Mouse (Mus musculus) liver, embryonic 11.5 days (tissue): ENCODE data around the gene Syne2. TPM values are rescaled to one million over a fixed set of nuclear protein-coding genes. Genes with fewer than 3 reads are reported as not detected.

Source experiments
- ATAC-seq: fragments of 200-750 bp; cut with Nextera tagmentation; replicated peaks from 2 replicates; pipeline ENCODE4 v1.8.0; 2017; ENCODE audit warnings: moderate number of reproducible peaks, mild to moderate bottlenecking, moderate TSS enrichment, moderate library complexity; ENCODE audit not compliant: low FRiP score
- DNase-seq: peaks from one replicate; pipeline ENCODE4 v3.0.0-alpha.2; 2017; ENCODE audit warnings: low spot score
- H3K27ac ChIP-seq: fragments of 300-500 bp; sonication (generic); 2 replicates; pipeline ENCODE4 v1.5.1; 2014; ENCODE audit warnings: mild to moderate bottlenecking, low read depth, low read length, control low read depth
- H3K27me3 ChIP-seq: fragments of 300-500 bp; sonication (generic); replicated peaks from 2 replicates; pipeline ENCODE4 v1.6.1; 2014; ENCODE audit warnings: low read length, mixed read lengths; ENCODE audit not compliant: control insufficient read depth, insufficient read depth
- H3K36me3 ChIP-seq: fragments of 300-500 bp; sonication (generic); 2 replicates; pipeline ENCODE4 v1.6.1; 2014; ENCODE audit warnings: mild to moderate bottlenecking, low read length, moderate library complexity, mixed read lengths; ENCODE audit not compliant: control insufficient read depth, insufficient read depth
- H3K4me1 ChIP-seq: fragments of 300-500 bp; sonication (generic); replicated peaks from 2 replicates; pipeline ENCODE4 v1.6.1; 2014; ENCODE audit warnings: low read length, mixed read lengths; ENCODE audit not compliant: control insufficient read depth, insufficient read depth
- H3K4me2 ChIP-seq: fragments of 300-500 bp; sonication (generic); 2 replicates; pipeline ENCODE4 v1.6.1; 2014; ENCODE audit warnings: mild to moderate bottlenecking, control low read depth, moderate library complexity
- H3K4me3 ChIP-seq: fragments of 300-500 bp; sonication (generic); 2 replicates; pipeline ENCODE4 v1.5.1; 2014; ENCODE audit warnings: low read depth, low read length, control low read depth
- H3K9ac ChIP-seq: fragments of 300-500 bp; sonication (generic); 2 replicates; pipeline ENCODE4 v1.6.1; 2014; ENCODE audit warnings: low read depth, low read length, control low read depth
- H3K9me3 ChIP-seq: fragments of 300-500 bp; sonication (generic); 2 replicates; pipeline ENCODE4 v1.6.1; 2016; ENCODE audit warnings: low read length, inconsistent platforms, mixed read lengths; ENCODE audit not compliant: control insufficient read depth
- WGBS: fragments of 180-500 bp; shearing (Covaris S2); extraction: QIAGEN DNeasy Blood & Tissue Kit; methylation state at CpG from one replicate; pipeline ENCODE4 v1.1.7; 2014; 5-methylcytosine and 5-hydroxymethylcytosine counted together
- polyA plus RNA-seq: library from polyadenylated mRNA; unstranded; fragments of >200 nt; fragmentation: Nextera tagmentation; extraction: Ambion mirVana; gene quantifications from 2 replicates; pipeline ENCODE4 v1.2.1, GENCODE M21; 2014

Syne2 gene
- polyA plus RNA-seq, 1 experiment from 2014 or later: 21.5 TPM

DNA sequence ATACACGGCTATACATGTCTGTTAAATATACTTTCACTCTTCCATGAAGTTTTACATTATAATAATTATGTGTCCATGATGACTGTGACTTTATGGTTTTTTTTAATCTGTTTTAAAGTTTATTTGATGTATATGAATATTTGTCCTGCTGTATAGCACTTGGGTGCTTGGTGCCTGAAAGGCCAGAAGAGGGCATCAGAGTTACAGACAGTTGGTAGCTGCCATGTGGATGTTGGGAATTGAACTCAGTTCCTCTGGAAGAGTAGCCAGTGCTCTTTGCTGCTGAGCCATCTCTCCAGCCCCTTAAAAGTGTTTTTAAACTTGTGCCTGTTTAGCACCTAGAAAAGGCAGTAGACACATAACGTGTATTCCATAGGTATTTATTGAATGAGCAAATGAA lies 21.4 kb upstream of the Syne2 start:
- H3K4me3 ChIP-seq: no peak overlapping the region
- no peak overlapping the region for H3K4me2 ChIP-seq
- no peak for ATAC-seq
- H3K9ac ChIP-seq: no peak overlapping the region
- WGBS: 61% methylated on average over 2 of the region's 2 CpGs
- no peak for DNase-seq
- H3K36me3 ChIP-seq: no peaks in the 10 kb centered on the region
- no peaks in the 10 kb centered on the region for H3K4me1 ChIP-seq
- no peaks in the 10 kb centered on the region for H3K9me3 ChIP-seq
- H3K27me3 ChIP-seq: no peaks in the 10 kb centered on the region
- no peak overlapping the region for H3K27ac ChIP-seq

GRCm38 (mm10) chr12:75806281-75806680 lies 11.7 kb upstream of the Syne2 start:
- 79% methylated on average over 4 of the region's 4 CpGs for WGBS
- no peak overlapping the region for H3K4me2 ChIP-seq
- ATAC-seq: no peak

GRCm38 (mm10) chr12:75813766-75814165 lies 4.2 kb upstream of the Syne2 start:
- Histone ChIP-seq H3K27me3 (peaks cover 34% of the 10 kb centered on the region), H3K36me3 (no peaks in the 10 kb centered on the region), H3K9ac (no peak overlapping the region), H3K4me3 (no peak overlapping the region), H3K27ac (no peak overlapping the region), H3K9me3 (no peaks in the 10 kb centered on the region), H3K4me1 (0 out of 2 replicates have a peak, but pooled peaks cover 3% of the 10 kb centered on the region), H3K4me2 (no peak overlapping the region)
- DNase-seq (no peak), ATAC-seq (no peak)
- WGBS: 94% methylated on average over 2 of the region's 2 CpGs

More at GRCm38 (mm10) chr12:75806281-75806680, 11.7 kb upstream of the Syne2 start:
- Histone ChIP-seq H3K27ac (no peak overlapping the region), H3K4me3 (no peak overlapping the region), H3K4me1 (no peaks in the 10 kb centered on the region), H3K27me3 (no peaks in the 10 kb centered on the region), H3K9ac (no peak overlapping the region), H3K9me3 (no peaks in the 10 kb centered on the region), H3K36me3 (no peaks in the 10 kb centered on the region)
- DNase-seq: no peak

DNA sequence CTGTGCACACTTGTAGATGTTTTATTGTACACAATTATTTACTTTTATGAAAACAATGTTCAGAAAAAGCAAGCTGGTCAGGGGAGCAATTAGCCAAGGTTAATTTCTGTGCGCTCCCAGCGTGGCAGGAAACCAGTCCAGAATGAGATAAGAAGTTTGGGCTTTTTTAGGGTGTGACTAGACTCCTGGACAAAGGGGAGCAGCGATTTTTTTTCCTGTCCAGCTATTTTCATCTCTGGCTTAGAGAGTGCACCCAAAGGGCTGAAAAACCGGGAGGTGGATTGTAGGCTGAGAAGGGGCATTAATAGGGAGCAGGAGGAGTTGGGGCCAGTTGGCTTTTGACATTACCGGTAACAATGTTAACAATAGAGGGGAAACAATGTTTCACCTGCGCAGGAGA lies 3.4 kb upstream of the Syne2 start:
- no peak for ATAC-seq
- H3K27ac ChIP-seq: no peak overlapping the region
- no peak overlapping the region for H3K4me3 ChIP-seq
- no peak overlapping the region for H3K4me2 ChIP-seq
- 0 out of 2 replicates have a peak, but pooled peaks cover 3% of the 10 kb centered on the region for H3K4me1 ChIP-seq
- H3K36me3 ChIP-seq: no peaks in the 10 kb centered on the region
- 55% methylated on average over 6 of the region's 6 CpGs for WGBS
- DNase-seq: no peak
- no peaks in the 10 kb centered on the region for H3K9me3 ChIP-seq
- no peak overlapping the region for H3K9ac ChIP-seq
- H3K27me3 ChIP-seq: peaks cover 42% of the 10 kb centered on the region

GRCm38 (mm10) chr12:75816981-75817856 lies 715 bp upstream of the Syne2 start:
- H3K9me3 ChIP-seq: no peaks in the 10 kb centered on the region
- H3K4me3 ChIP-seq: peak overlapping the region; percentile 74
- WGBS: 15% methylated on average over 24 of the region's 25 CpGs
- peak overlapping the region; percentile 94 for H3K4me2 ChIP-seq
- DNase-seq: no peak
- no peak overlapping the region for H3K27ac ChIP-seq
- H3K36me3 ChIP-seq: no peaks in the 10 kb centered on the region
- H3K4me1 ChIP-seq: 0 out of 2 replicates have a peak, but pooled peaks cover 3% of the 10 kb centered on the region
- no peak for ATAC-seq
- H3K9ac ChIP-seq: no peak overlapping the region; the same call in none of the 2 replicates
- H3K27me3 ChIP-seq: peaks cover 55% of the 10 kb centered on the region

GRCm38 (mm10) chr12:75818453-75819434 lies 810 bp downstream of the Syne2 start:
- H3K4me2 ChIP-seq: peak overlapping the region; percentile 94
- H3K9ac ChIP-seq: peak overlapping the region; percentile 74
- no peaks in the 10 kb centered on the region for H3K9me3 ChIP-seq
- peaks cover 52% of the 10 kb centered on the region for H3K27me3 ChIP-seq
- H3K27ac ChIP-seq: peak overlapping the region; percentile 41; the same call in 1 of the 2 replicates
- DNase-seq: peak; percentile 66
- H3K36me3 ChIP-seq: no peaks in the 10 kb centered on the region
- 0 out of 2 replicates have a peak, but pooled peaks cover 3% of the 10 kb centered on the region for H3K4me1 ChIP-seq
- peak; percentile 60 for ATAC-seq
- H3K4me3 ChIP-seq: peak overlapping the region; percentile 74
- under 1% methylated on average over 87 of the region's 93 CpGs for WGBS

- Histone ChIP-seq H3K4me1 (0 out of 2 replicates have a peak, but pooled peaks cover 3% of the 10 kb centered on the region), H3K27me3 (peaks cover 52% of the 10 kb centered on the region), H3K9ac (0 out of 2 replicates have a peak overlapping the region, but pooled peaks have one; percentile 74), H3K36me3 (no peaks in the 10 kb centered on the region), H3K4me3 (peak overlapping the region; percentile 74), H3K9me3 (no peaks in the 10 kb centered on the region), H3K27ac (no peak overlapping the region), H3K4me2 (peak overlapping the region; percentile 94)
- no peak for DNase-seq
- 24% methylated on average over 11 of the region's 11 CpGs for WGBS
- ATAC-seq: no peak
These were observed 1.5 kb downstream of the Syne2 start for GRCm38 (mm10) chr12:75819481-75819880.

DNA sequence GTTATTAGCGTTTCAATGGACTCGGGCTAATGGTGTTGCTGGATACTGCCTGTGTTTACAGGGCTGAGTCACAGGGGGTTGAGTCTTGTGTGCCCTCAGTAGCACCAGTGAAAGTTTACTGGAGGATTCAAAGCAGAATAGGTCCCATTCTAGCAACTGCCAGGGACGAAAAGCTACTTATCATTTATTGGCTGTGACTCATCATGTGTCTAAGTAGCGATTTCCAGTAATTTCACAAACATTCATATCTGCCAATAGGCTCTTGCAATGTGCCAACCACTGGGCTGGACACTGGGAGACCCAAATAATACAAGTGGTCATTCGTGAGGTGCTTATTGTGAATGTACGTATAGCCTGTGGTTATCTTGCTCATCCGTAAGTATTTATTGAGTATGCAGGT lies 2.3 kb downstream of the Syne2 start:
- ATAC-seq: no peak
- Histone ChIP-seq H3K9ac (no peak overlapping the region), H3K4me2 (no peak overlapping the region), H3K27ac (no peak overlapping the region), H3K9me3 (no peaks in the 10 kb centered on the region), H3K27me3 (peaks cover 51% of the 10 kb centered on the region), H3K36me3 (no peaks in the 10 kb centered on the region), H3K4me1 (0 out of 2 replicates have a peak, but pooled peaks cover 3% of the 10 kb centered on the region), H3K4me3 (no peak overlapping the region)
- DNase-seq: no peak
- WGBS: 72% methylated on average over 7 of the region's 7 CpGs
